Mouse (Mus musculus) brain, embryonic 14.5 days (tissue): ENCODE measurements around the gene Ugt1a5. TPM values are rescaled to one million over a fixed set of nuclear protein-coding genes. Genes with fewer than 3 reads are reported as not detected.

ENCODE experiments used
- DNase-seq: peaks from one replicate; pipeline ENCODE4 v3.0.0-alpha.2; 2011; ENCODE audit warnings: low read depth
- CTCF ChIP-seq: fragments of 200-500 bp; IDR thresholded peaks from 2 replicates; pipeline ENCODE4 v1.5.1; 2012; ENCODE audit warnings: inconsistent platforms, mild to moderate bottlenecking, moderate library complexity, borderline replicate concordance; ENCODE audit not compliant: insufficient read depth, insufficient read length; ENCODE audit errors: extremely low read depth
- POLR2A ChIP-seq: fragments of 200-500 bp; IDR thresholded peaks from 2 replicates; pipeline ENCODE4 v1.6.1; 2012; ENCODE audit warnings: mild to moderate bottlenecking, inconsistent platforms, borderline replicate concordance; ENCODE audit not compliant: poor library complexity, insufficient read depth, insufficient read length, severe bottlenecking; ENCODE audit errors: extremely low read depth
- polyA plus RNA-seq: library from polyadenylated mRNA; depleted of rRNA; stranded (reverse); fragments of >200 nt; gene quantifications from 2 replicates; pipeline ENCODE4 v1.2.3, GENCODE M21; 2012

Gene Ugt1a5
- polyA plus RNA-seq, 1 experiment = not detected

DNA sequence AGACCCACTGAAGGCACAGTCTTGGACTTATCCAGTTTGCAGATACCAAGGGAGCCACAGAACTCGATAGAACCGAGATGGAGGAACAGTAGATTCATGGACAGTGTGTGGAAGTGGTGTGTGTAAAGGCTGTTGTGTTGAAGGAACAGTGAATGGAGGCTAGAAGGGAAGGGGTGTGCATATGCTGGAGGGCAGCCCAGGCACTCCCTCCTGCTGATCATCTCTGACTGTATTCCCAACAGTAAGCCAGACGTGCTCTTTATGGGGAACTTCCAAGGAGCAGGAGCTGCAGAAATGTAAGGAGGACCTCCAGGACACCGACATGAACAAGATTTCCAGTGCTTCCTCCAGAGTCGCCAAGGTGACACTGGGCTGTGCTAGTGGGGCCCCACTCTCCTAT lies 84.2 kb downstream of the Ugt1a5 start:
- TF ChIP-seq CTCF = no peak
- no peak for TF ChIP-seq POLR2A
- DNase-seq = no peak

GRCm38 (mm10) chr1:88253106-88253505 lies 87.3 kb downstream of the Ugt1a5 start:
- no peak for DNase-seq
- TF ChIP-seq POLR2A (no peak), CTCF (no peak)

DNA sequence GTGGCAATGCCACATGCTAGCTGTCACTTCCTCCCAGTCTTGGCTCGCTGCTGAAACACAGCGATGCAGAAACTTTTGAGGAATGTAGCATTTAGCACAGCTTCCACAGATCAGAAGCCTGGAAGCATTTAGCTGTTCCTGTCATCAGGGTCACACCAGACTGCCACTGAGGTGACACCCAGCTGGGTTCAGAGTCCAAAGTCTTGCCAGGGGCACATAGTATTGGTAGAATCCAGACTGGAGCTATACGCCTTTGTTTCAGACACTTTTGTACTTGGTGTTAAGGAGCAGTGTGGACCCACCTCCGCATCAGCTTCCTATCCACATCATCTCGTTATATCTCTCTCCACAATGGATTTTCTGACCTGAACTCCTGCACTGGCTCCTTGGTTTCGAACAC lies 87.7 kb downstream of the Ugt1a5 start:
- no peak for TF ChIP-seq CTCF
- TF ChIP-seq POLR2A = no peak
- DNase-seq = no peak

DNA sequence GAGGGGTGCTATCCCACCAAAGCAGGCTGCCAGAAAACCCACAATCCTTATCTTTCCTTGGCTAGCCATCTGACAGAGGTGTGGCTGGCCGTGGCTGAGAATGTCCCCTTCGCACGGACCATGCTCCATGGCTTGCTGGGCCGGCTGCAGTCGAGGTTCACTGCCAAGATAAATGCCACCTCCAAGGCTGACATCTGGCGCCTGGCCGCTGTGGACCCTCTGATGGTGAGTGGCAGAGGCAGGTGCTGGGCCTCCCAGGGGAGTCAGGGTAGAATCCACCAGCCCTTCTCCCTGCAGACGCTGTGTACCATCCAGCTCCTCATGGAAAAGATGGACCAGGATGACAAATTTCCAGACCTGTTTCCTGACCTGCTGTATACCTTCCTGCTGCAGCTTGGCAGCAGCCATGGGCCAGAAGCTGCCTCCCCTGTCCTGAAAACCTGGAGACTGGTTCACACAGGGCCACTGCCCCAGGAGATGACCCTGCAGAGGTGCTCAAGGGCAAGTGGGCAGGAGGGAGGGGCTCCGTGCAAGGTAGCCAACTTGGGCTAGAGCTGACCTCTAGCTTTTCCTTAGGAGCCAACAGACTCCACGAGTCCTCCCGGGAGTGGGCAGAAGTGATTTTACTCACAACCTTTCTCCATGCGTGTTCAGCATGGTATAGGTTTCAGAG lies 89.1 kb downstream of the Ugt1a5 start:
- no peak for TF ChIP-seq CTCF
- no peak for TF ChIP-seq POLR2A

DNA sequence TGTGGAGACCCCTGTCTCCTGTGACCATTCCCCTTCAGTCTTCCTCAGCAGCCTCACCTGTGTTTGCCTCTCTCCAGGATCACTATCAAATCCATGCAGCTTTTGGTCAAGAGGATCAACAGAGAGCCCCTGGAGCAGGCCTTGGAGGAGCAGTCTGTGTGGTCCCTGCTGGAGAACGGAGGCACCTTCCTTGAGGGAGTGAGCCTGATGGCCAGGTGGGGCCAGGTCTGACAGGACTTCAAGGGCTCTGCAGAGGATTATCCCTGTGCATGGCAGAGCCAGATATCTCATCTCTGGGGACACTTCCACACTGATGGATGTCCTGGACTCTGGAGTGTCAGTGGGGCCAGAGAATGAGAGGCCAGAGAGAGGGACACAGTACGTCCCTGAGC lies 89.7 kb downstream of the Ugt1a5 start:
- TF ChIP-seq CTCF (no peak), POLR2A (no peak)
- no peak for DNase-seq

More for the DNA sequence above, 89.1 kb downstream of the Ugt1a5 start:
- DNase-seq = no peak

GRCm38 (mm10) chr1:88255989-88256754 lies 90.4 kb downstream of the Ugt1a5 start:
- DNase-seq = no peak
- no peak for TF ChIP-seq POLR2A
- no peak for TF ChIP-seq CTCF

DNA sequence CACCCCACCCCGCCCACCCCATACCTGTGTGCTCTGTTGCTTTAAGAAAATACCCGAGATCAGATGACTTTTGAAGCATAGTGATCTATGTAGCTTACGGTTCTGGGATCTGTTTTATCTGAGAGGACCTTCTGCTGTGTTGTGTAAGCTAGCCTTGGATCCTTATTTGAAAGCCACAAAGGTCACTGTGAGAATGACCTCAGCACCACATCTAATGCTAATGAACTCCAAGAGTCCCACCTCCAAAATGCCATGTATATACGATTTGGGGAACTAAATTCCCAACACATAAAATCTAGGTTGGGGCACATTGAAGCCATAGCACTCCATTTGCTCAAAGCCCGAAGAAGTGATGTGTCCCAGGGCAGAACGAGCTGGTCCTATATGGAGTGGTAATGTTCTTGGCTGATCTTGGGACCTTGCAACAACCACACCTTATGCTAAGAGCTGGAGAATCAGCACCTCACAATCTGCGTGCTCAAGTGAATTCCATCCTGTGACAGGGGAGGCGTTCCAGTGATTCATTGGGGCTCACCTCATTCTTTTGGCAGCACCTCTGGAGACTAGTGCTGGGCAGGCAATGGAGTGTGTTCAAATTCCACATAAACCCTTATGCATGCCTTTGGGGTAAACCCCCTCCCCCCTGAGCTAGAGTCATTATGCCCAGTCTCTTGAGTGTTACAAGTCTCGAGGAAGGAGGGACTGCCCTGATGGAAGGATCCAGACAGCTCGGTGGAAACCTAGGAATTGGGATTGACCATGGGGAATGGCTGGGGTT lies 91.3 kb downstream of the Ugt1a5 start:
- TF ChIP-seq CTCF (no peak), POLR2A (no peak)
- no peak for DNase-seq

DNA sequence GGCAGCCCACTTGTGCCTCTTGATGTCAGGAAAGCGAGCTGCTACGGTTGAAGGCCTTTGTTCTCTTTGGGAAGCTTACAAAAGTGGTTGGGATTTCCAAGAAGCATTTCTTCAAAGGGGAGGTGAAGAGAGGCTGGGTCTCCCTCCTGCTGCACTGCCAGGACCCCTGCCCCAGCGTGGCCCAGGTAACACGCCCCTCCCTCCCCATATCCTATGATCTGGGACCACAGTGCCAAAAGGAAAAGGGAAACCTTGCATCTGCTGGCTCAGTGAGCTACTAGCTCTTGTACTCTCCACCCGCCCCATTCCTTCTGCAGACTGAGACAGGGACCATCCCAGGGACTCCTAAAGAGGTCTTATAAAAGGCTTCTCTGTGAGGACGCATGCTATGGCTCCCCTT lies 91.9 kb downstream of the Ugt1a5 start:
- TF ChIP-seq POLR2A (no peak), CTCF (no peak)
- no peak for DNase-seq

DNA sequence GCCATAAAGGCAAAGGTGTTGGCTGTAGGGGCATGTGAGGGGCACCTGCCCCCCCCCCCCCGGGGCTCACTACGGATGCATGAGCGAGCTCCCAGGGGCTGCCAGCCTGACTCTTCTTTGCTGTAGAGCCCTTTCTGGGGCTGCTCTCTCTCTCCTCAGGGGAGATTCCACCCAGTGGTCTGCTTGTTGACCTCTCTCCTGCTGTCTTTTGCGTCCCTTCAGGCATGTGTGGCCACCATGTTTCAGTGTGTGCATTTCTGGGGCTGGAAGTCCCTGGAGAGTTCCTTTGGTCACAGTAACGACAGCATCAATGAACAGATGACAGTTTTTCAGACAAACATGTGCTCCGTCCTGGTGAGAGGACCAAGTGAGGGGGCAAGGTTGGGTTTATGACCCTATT lies 92.5 kb downstream of the Ugt1a5 start:
- DNase-seq = no peak
- TF ChIP-seq CTCF = no peak

- DNase-seq = peak; percentile 47
- TF ChIP-seq CTCF (no peak), POLR2A (no peak)
Measured at GRCm38 (mm10) chr1:88258881-88259642, 93.2 kb downstream of the Ugt1a5 start.

DNA sequence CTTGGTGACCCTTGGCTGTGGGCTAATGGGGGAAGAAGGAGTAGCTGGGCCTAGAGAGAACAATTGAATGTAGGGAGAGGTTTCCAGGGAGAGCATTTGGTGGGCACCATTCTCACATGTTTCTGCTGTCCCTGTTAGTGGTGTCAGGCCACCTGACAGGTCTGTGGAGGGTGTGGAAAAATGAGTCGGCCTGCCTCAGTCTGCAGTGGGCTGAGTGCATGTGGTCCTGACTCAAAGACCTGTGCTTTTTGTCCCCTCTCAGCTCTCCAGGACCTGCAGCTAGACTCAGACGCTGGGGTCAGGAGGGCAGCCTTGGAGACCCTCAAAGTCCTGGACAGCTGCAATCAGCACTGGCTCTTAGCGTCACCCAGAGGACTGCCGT lies 93.8 kb downstream of the Ugt1a5 start:
- TF ChIP-seq CTCF = no peak
- TF ChIP-seq POLR2A = no peak
- DNase-seq = no peak
